Mouse (Mus musculus) monocyte, adult 59 days (primary cell): ENCODE data around the gene Rps21. TPM values are rescaled to one million over a fixed set of nuclear protein-coding genes. Genes with fewer than 3 reads are reported as not detected.

Experiments used
- total RNA-seq, 2 experiments: library from RNA; stranded (reverse); gene quantifications; one replicate each; pipeline ENCODE4 v1.2.4; 2023

The Rps21 gene
- 1,000 to 10,000 TPM in 1 of 2 experiments, 100 to 1,000 TPM in 1; 824 to 1,285 TPM for total RNA-seq

DNA sequence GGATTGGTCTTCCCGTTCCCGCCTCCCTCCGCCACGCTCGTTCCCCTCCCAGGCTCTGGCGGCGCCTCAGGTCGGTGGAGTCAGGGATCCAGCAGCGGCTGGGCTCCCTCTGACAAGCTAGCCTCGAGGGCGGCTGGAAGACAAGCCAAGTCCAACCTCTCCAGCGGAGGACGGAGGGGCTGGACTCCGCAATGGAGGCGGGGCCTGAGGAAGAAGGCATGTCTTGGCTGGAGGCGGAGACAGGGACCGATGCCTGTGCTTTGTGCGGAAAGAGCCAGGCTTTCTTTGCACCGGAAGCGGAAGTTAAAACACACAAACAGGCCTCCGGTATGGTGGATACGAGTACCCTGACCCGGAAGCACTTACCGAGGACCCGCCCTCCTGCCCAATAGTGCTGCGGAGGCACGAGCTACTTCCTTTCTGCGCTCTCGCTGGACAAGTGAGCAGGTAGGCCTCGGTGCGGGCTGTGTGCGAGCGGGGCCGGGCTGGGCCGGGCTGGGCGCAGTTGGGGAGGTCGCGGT lies at the start of gene Rps21:
Rps21 (plus strand) TSS at position 377 of the 521 bp plus-strand sequence.

DNA sequence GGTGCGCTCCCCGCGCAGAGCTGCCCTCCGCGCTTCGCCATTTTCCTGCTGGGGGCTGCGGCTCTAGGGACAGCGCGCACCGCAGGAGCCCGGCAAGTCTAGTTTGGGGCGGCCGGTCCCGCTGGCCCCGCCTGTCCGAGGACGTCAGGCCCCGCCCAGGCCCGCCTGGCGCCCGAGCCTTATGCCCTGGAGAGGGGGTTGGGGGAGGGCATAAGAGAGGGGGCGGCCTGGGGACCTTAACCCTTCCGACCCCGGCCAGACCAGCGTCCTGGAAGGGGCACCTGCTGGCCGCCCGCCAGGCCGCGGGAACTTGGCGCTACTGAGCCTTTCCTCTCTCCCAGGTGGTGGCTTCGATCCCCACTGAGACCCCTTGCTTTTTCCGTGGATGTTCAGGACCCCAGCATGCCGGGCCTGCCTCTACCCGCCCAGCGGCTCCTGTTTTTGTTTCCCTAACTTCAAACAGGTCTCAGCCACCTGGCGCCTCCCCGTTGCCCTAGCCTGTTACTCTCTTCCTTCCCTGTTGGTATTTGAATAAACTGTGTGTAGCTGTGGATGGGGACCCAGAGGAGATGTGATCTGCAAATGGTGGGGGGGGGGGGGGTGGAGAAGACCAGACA lies 31.3 kb upstream of the Rps21 start, which contains the start of gene Lama5:
Lama5 (minus strand) TSS at position 98 of the 617 bp plus-strand sequence.

DNA sequence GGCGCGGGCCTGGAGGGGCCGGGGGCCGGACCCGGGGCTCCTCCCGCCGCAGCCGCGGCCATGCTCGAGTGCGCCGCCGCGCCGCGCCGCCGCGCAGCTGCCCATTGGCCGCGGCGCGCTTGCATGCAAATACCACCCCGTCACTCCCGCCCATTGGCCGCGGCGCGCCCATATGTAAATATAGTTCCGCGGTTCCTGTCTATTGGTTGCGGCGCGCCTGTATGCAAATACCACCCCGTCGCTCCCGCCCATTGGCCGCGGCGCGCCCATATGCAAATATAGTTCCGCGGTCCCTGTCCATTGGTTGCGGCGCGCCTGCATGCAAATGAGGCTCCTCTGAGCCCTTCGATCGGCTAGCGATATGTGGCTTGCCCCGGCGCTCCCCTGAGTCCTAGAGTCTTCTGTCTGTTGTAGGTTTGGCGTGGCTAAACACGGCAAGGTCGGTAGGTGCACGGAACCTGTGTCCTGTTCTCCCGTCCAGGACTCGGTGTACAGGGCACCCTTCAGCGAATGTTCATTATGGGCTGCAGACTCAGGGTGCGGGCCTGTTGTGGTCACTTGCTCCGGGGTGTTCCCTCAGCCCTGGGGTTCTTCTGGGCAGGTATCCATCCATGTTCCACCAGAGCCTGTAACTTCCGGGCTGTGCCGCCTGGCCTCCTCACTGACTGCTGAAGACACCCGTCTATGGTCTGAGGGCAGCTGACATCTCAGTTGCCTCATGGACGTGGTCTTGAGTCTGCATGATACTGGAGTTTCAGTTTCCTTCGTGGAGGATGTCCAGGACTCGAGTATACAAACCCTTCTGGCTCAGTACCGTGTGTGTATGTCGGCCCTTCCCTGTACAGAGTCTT lies 16.4 kb downstream of the Rps21 start, which contains the start of gene Cables2:
Cables2 (minus strand) TSS at position 103 of the 851 bp plus-strand sequence.

DNA sequence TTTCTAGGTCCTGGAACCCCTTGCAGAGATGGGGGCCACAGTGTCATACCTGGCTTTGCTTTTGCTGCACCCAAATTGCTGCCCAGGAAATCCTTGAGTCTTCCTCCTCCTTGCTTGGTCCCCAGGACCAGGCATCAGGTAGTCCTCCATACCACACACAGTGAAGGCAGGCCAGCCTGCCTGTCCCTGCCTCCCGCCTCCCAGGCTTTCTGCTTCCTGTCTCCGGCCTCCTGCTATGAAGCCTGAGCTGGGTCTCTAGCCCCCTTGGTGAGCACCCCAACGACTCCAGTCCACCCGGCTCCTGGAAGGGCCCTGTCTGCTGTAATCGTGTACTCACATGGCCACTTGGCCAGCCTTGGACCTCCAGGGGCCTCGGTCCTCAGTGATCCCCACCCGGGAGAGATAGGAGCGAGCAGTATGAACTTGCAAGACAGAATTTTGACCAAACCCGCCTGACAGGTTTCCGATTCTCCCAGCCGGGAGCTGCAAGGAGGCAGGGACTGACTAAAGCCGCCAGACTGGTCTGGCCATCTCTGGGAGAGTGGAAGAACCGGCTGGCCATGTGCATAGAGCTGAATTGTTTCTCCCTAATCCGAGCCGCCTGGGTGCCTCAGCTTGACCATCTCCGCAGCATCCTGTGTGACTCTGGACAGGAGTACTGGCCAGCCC lies 32.4 kb downstream of the Rps21 start, which contains the start of gene Rbbp8nl:
Rbbp8nl (minus strand) TSS at position 440 of the 669 bp plus-strand sequence.

Other genes with a start within 250 kb of the Rps21 start
- gene Lsm14b, start 232.4 kb upstream of the Rps21 start, total RNA-seq, result 10 to 100 TPM; 28.8 to 30.9 TPM
- 100 to 1,000 TPM; 196 to 204 TPM for gene Psma7, start 214.9 kb upstream of the Rps21 start, total RNA-seq
- 1 to 10 TPM; 6.5 to 7.3 TPM for gene Ss18l1, start 214.9 kb upstream of the Rps21 start, total RNA-seq
- gene Mtg2, start 186.8 kb upstream of the Rps21 start, total RNA-seq, result 10 to 100 TPM; 11.7 to 13.2 TPM
- not detected for gene Hrh3, start 152.9 kb upstream of the Rps21 start, total RNA-seq
- gene Osbpl2, start 138.1 kb upstream of the Rps21 start, total RNA-seq, result 10 to 100 TPM; 30.2 to 31.9 TPM
- 100 to 1,000 TPM in 1 of 2 experiments, 10 to 100 TPM in 1; 99.5 to 104 TPM for gene Adrm1, start 85.9 kb upstream of the Rps21 start, total RNA-seq
- under 1 TPM in 1 of 2 experiments, not detected in 1; 0.05 TPM for gene Lama5, start 31.5 kb upstream of the Rps21 start, total RNA-seq
- gene Cables2, start 16.1 kb downstream of the Rps21 start, total RNA-seq, result 10 to 100 TPM; 17.4 to 19.3 TPM
- gene Rbbp8nl, start 32.5 kb downstream of the Rps21 start, total RNA-seq, result not detected
- not detected for gene Gata5, start 77.3 kb downstream of the Rps21 start, total RNA-seq
- 1 to 10 TPM in 1 of 2 experiments, under 1 TPM in 1; 0.85 to 1.3 TPM for gene Slco4a1, start 198.9 kb downstream of the Rps21 start, total RNA-seq
- not detected for gene Ntsr1, start 242.6 kb downstream of the Rps21 start, total RNA-seq